Mouse (Mus musculus) cerebellum, adult 2 months (tissue): ENCODE results near the gene Efemp1. TPM values are rescaled to one million over a fixed set of nuclear protein-coding genes. Genes with fewer than 3 reads are reported as not detected.

Experiments used
- DNase-seq, 2 experiments: peaks; one replicate each; pipeline ENCODE4 v3.0.0; 2021
- H3K27ac ChIP-seq: fragments of 200-500 bp; 2 replicates; pipeline ENCODE4 v1.5.1; 2012; ENCODE audit warnings: low read length, control low read depth, inconsistent platforms; ENCODE audit not compliant: insufficient read depth
- H3K27me3 ChIP-seq: fragments of 200-500 bp; 2 replicates; pipeline ENCODE4 v1.6.1; 2012; ENCODE audit warnings: inconsistent platforms, mild to moderate bottlenecking, low read length, moderate library complexity; ENCODE audit not compliant: control insufficient read depth, insufficient read depth
- H3K4me1 ChIP-seq: fragments of 200-500 bp; 2 replicates; pipeline ENCODE4 v1.6.1; 2011; ENCODE audit warnings: low read length; ENCODE audit not compliant: control insufficient read depth, insufficient read depth
- H3K4me3 ChIP-seq: fragments of 200-500 bp; replicated peaks from 2 replicates; pipeline ENCODE3; 2011; ENCODE audit warnings: mild to moderate bottlenecking, low read depth, low read length, control low read depth; ENCODE audit not compliant: insufficient read depth
- CTCF ChIP-seq: fragments of 200-500 bp; IDR thresholded peaks from 2 replicates; pipeline ENCODE4 v1.5.1; 2011; ENCODE audit warnings: low read depth, mild to moderate bottlenecking, control low read depth, low read length, moderate library complexity, borderline replicate concordance; ENCODE audit not compliant: insufficient read depth
- POLR2A ChIP-seq: fragments of 200-500 bp; IDR thresholded peaks from 2 replicates; pipeline ENCODE4 v1.6.1; 2011; ENCODE audit warnings: low read length, control low read depth, borderline replicate concordance; ENCODE audit not compliant: insufficient read depth
- WGBS: fragments of 180-500 bp; shearing (Covaris S2); methylation state at CpG from one replicate; pipeline ENCODE4 v1.1.7; 2018; 5-methylcytosine and 5-hydroxymethylcytosine counted together
- polyA plus RNA-seq: library from polyadenylated mRNA; depleted of rRNA; stranded (reverse); fragments of >200 nt; gene quantifications from 2 replicates; pipeline ENCODE4 v1.2.3, GENCODE M21; 2012

The Efemp1 gene
- polyA plus RNA-seq, 1 experiment: 11.6 TPM

GRCm38 (mm10) chr11:28849841-28850240, 3.2 kb upstream of the Efemp1 start:
- H3K27ac ChIP-seq: no peak overlapping the region
- H3K4me3 ChIP-seq: no peak overlapping the region
- no peak for DNase-seq
- TF ChIP-seq CTCF: no peak
- no peak for TF ChIP-seq POLR2A
- no peaks in the 10 kb centered on the region for H3K4me1 ChIP-seq
- H3K27me3 ChIP-seq: no peaks in the 10 kb centered on the region

- Histone ChIP-seq H3K4me1 (no peaks in the 10 kb centered on the region), H3K27me3 (no peaks in the 10 kb centered on the region), H3K4me3 (no peak overlapping the region), H3K27ac (no peak overlapping the region)
- DNase-seq: no peak
- 77% methylated on average over 4 of the region's 4 CpGs for WGBS
- TF ChIP-seq CTCF: no peak
- no peak for TF ChIP-seq POLR2A
Observed at GRCm38 (mm10) chr11:28851645-28852044, 1.4 kb upstream of the Efemp1 start.

- no peaks in the 10 kb centered on the region for H3K27me3 ChIP-seq
- TF ChIP-seq POLR2A (no peak), CTCF (no peak)
- H3K4me3 ChIP-seq: no peak overlapping the region
- WGBS: 51% methylated on average over 6 of the region's 6 CpGs
- H3K27ac ChIP-seq: no peak overlapping the region
- H3K4me1 ChIP-seq: no peaks in the 10 kb centered on the region
- DNase-seq: no peak
Observed at GRCm38 (mm10) chr11:28852361-28852919, 564 bp upstream of the Efemp1 start.

GRCm38 (mm10) chr11:28859125-28859524, 6.1 kb downstream of the Efemp1 start:
- TF ChIP-seq POLR2A (no peak), CTCF (no peak)
- H3K27ac ChIP-seq: no peak overlapping the region
- no peaks in the 10 kb centered on the region for H3K4me1 ChIP-seq
- DNase-seq: no peak
- no peak overlapping the region for H3K4me3 ChIP-seq
- H3K27me3 ChIP-seq: no peaks in the 10 kb centered on the region

DNA sequence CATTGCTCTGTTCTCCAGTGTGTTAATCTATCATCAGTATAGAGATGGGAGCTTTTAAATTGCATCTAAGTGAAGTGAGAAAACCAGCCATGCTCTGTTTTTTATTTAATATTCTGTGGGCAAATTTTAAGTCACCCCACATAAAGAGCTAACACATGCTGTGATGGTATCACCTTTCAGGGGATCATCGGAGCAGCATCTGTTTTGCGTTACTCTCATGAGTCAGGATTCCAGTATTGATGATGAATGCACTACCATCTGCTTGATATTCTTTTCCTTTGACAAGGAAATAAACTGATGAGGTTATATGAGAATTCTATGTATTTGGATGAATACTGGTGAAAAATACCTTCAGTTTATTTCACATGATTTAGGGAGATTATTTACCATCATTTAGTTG, 16.1 kb downstream of the Efemp1 start:
- TF ChIP-seq POLR2A (no peak), CTCF (no peak)
- WGBS: 90% methylated on average over 2 of the region's 2 CpGs
- Histone ChIP-seq H3K27ac (no peak overlapping the region), H3K4me1 (no peaks in the 10 kb centered on the region), H3K27me3 (no peaks in the 10 kb centered on the region), H3K4me3 (no peak overlapping the region)
- no peak for DNase-seq

GRCm38 (mm10) chr11:28881381-28881976, 28.5 kb downstream of the Efemp1 start:
- TF ChIP-seq POLR2A: no peak
- TF ChIP-seq CTCF: no peak
- no peaks in the 10 kb centered on the region for H3K4me1 ChIP-seq
- no peak overlapping the region for H3K4me3 ChIP-seq
- 73% methylated on average over 2 of the region's 2 CpGs for WGBS
- no peaks in the 10 kb centered on the region for H3K27me3 ChIP-seq
- DNase-seq: no peak
- H3K27ac ChIP-seq: no peak overlapping the region

DNA sequence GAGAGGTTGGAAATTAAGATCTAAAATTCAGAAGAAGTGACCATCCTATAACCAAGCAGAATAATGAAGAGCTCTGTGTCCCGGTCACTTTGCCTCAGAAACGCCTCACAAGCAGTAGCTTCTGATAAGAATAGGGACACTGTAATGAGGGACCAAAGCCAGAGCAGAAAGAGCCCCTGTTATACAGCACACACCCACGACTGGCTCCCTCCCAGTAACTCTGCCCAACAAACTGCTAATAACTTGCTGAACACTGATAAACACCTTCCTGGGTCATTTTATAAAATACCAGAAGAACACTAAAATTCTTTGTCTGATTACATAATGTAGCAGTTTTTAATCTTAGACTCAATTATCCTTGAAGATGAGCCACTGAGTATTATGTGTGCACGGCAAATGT, 30.1 kb downstream of the Efemp1 start:
- Histone ChIP-seq H3K4me1 (no peaks in the 10 kb centered on the region), H3K4me3 (no peak overlapping the region), H3K27ac (no peak overlapping the region), H3K27me3 (no peaks in the 10 kb centered on the region)
- 68% methylated on average over 4 of the region's 4 CpGs for WGBS
- DNase-seq: no peak
- TF ChIP-seq POLR2A (no peak), CTCF (no peak)

GRCm38 (mm10) chr11:28889538-28889937, 36.5 kb downstream of the Efemp1 start:
- no peaks in the 10 kb centered on the region for H3K27me3 ChIP-seq

GRCm38 (mm10) chr11:28891515-28891914, 38.5 kb downstream of the Efemp1 start:
- Histone ChIP-seq H3K27ac (no peak overlapping the region), H3K4me1 (no peaks in the 10 kb centered on the region), H3K27me3 (no peaks in the 10 kb centered on the region), H3K4me3 (no peak overlapping the region)
- TF ChIP-seq POLR2A (no peak), CTCF (no peak)
- DNase-seq: no peak
- WGBS: 69% methylated on average over 5 of the region's 5 CpGs

More at GRCm38 (mm10) chr11:28889538-28889937, 36.5 kb downstream of the Efemp1 start:
- TF ChIP-seq CTCF: no peak
- TF ChIP-seq POLR2A: no peak
- Histone ChIP-seq H3K4me1 (no peaks in the 10 kb centered on the region), H3K4me3 (no peak overlapping the region), H3K27ac (no peak overlapping the region)
- WGBS: 85% methylated on average over 1 of the region's 1 CpGs
- DNase-seq: no peak
